Mouse (Mus musculus): ENCODE results near the gene Rbl1.
"Not testable (repeated sequence)": the region's sequence is repeated elsewhere in the genome, so short reads cannot be mapped to it uniquely, and the experiment has no call there.

Rbl1 gene

DNA sequence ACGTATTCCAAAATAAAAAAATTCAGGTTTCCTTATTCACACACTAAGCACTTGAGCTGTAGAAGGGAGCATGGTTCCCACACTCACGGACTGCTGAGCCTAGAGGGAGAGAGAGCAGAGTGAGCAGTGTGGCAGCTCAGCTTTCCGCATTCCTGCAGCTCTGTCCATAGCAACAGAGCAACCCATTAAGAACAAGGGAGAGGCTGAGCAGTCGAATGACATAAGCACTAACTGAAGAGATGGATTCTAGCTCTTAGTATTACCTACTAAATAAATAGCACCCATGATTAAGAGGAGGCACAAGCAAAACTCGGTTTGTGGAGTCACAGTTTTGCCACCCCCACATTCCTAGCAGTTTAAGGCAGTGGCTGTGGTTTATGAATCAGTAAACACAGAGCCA, 34.2 kb downstream of the Rbl1 start:
- DNase-seq = peak; percentile 4

DNA sequence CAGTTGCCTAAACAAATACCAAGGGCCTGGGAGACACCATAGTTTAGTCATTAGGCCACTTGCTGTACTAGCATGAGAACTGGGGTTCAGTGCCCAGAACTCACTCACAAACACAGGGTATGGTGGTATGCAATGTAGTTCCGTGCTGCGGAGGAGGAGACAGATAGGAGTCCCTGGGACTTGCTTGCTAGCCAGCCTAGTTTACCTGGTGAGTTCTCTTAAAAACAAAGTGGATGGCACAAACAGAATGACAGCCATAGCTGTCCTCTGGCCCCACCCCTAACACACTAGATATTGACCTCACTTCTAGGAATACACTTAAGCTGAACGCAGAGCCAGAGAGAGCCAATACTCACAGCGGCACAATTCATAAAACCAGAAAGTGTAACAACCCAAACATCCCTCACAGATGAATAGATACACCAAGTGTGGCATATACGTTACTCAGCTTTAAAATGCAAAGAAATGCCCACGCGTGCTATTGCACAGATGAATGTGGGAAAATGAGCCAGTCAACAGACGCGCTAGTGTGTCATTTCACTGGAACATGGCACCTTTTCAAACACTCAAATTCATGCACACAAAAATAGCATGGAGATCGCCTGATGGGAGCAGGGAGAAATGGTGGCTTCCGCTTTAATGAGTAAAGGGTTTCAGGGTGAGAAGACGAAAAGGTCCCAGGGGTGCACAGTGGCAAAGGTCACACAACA, 37.8 kb downstream of the Rbl1 start:
- no peak for DNase-seq

GRCm38 (mm10) chr2:157165312-157166224, 38.8 kb downstream of the Rbl1 start:
- not testable (repeated sequence) for DNase-seq

- no peak for DNase-seq
Measured at GRCm38 (mm10) chr2:157164101-157164500, 40.2 kb downstream of the Rbl1 start.

DNA sequence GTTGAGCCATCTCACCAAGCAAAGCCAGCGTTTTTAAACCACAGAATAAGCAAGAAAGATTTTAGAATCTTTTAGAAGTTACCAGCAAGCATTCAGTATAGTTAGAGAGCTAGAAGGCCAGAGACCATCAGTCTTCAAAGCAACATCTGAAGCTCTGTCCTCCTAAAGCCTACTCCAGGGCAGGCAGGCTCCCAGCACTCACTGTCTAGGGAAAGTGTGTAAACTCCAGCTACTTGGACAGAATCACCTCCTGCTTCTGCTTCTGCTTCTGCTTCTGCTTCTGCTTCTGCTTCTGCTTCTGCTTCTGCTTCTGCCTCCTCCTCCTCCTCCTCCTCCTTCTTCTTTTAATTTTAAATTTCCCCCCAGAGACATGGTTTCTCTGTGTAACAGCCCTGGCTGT, 48.3 kb downstream of the Rbl1 start:
- no peak for DNase-seq

- DNase-seq = no peak
Measured at GRCm38 (mm10) chr2:157153235-157153634, 51.1 kb downstream of the Rbl1 start.

- no peak for DNase-seq
Measured at GRCm38 (mm10) chr2:157148417-157148816, 55.9 kb downstream of the Rbl1 start.

DNA sequence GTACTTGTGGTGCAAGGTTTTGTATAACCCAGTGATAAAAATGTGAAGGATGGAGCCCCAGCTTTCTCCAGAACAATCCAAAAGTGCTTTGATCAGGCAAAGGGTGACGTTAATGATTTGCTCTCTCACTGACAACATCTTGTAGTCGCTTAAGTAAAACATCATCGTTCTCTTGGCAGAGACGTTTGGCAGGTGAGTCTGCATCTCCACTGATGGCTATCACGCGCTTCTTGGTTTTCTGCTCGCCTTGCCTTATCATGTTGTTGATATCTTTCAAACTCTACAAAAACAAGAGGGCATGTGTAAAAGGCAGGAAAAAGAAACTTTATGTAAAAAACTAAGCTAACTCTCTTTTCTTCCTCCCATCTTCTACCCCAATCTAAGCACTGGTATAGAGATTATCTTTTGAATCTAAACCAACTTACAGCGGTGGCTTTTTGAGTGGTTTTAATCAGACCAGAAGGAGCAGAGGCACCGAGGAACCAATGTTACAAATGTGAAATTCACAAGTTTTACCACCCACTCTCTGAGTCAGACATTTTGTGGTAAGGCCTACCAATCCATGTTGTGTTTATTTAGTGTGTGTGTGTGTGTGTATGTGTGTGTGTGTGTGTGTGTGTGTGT, 56.8 kb downstream of the Rbl1 start:
- no peak for DNase-seq

- no peak for DNase-seq
Measured at GRCm38 (mm10) chr2:157145173-157145572, 59.2 kb downstream of the Rbl1 start.

DNA sequence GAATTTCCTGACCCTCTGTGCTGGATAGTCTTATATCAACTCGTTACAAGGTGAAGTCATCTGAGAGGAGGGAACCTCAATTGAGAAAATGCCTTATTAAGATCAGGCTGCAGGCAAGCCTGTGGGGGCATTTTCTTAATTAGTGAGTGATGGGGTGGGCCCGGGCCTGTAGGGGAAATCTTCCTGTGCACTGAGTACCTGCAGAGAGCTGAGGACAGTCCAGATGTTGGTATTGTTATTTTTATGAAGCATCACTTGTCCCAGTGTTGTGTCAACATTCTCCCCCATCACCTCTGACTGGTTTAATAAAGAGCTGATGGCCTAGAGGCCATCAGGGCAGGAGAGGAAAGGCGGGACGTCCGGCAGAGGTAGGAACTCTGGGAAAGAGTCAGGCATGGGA, 60.2 kb downstream of the Rbl1 start:
- DNase-seq = no peak

- DNase-seq = no peak
Measured at GRCm38 (mm10) chr2:157141962-157142361, 62.4 kb downstream of the Rbl1 start.

GRCm38 (mm10) chr2:157139251-157139802, 65.0 kb downstream of the Rbl1 start:
- no peak for DNase-seq

GRCm38 (mm10) chr2:157138808-157139207, 65.5 kb downstream of the Rbl1 start:
- no peak for DNase-seq

- no peak for DNase-seq
Measured at GRCm38 (mm10) chr2:157137959-157138731, 66.2 kb downstream of the Rbl1 start.

GRCm38 (mm10) chr2:157136646-157137045, 67.7 kb downstream of the Rbl1 start:
- DNase-seq = no peak

GRCm38 (mm10) chr2:157136176-157136575, 68.2 kb downstream of the Rbl1 start:
- no peak for DNase-seq

GRCm38 (mm10) chr2:157135529-157136120, 68.7 kb downstream of the Rbl1 start:
- no peak for DNase-seq

GRCm38 (mm10) chr2:157135014-157135413, 69.3 kb downstream of the Rbl1 start, which contains the start of gene Samhd1:
Gene Samhd1 (minus strand): TSS chr2:157135265.
- peak; percentile 94 for DNase-seq

GRCm38 (mm10) chr2:157134479-157134931, 69.8 kb downstream of the Rbl1 start:
- no peak for DNase-seq

DNA sequence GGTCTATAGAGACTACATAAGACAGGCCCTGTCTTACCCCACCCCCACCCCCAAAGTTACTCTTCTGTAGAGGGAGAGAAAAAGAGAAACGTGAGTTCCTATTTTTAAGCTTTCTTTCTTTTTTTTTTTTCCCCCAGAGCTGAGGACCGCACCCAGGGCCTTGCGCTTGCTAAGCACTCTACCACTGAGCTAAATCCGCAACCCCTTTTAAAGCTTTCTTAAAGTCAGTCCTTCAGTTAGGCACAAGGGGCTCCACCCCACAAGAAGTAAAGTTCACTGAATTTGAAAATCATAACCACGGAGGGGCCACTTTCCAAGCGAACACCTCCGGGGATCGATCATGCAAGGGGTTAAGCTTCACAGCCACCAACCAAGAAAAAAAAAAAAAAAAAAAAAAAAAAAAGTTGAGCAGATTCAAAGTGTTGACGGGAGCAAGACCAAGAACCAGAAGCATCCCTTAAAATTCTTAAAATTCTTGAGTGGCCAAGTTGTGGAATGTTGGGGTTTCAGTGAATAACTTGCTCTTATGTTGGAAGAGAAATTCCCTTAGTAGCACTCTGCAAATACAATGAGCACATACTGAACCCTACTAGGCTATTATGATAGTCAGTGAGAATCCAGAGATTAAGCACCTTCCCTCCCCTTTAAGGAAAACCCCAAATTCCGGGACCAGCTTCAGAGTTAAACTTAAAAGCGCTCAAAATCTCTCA, 70.4 kb downstream of the Rbl1 start:
- DNase-seq = no peak
